Mouse (Mus musculus) layer of hippocampus, adult 11-12 months (tissue): Measurements from ENCODE around the gene Insr.
"Not testable (repeated sequence)": the region's sequence is repeated elsewhere in the genome, so short reads cannot be mapped to it uniquely, and the experiment has no call there.

ENCODE experiments used
- DNase-seq: peaks from one replicate; pipeline ENCODE4 v3.0.0; 2022; ENCODE audit warnings: low spot score

The Insr gene

GRCm38 (mm10) chr8:3230118-3231060 lies 49.0 kb downstream of the Insr start:
- no peak for DNase-seq

DNA sequence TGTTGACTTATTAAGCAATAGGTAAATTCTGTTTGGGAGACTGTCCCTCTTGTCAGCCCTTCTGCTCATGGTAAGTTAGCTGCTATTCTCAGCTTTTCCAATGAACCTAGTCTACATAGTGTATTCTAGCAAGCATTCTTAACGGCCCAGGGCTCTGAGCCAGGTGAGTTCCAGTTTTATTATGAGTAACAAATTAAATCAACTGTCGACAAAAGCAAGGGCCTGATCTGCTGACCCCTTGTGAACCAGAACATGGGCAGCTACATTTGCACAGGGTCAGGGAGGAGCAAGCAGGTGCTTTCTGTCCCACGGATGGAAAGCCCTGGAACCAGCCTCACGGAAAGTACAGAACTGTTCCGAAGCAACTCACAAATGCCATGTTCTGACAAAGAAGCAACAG lies 52.0 kb downstream of the Insr start:
- no peak for DNase-seq

- no peak for DNase-seq
Observed at GRCm38 (mm10) chr8:3225731-3226130, 53.7 kb downstream of the Insr start.

- DNase-seq, result no peak
Observed at GRCm38 (mm10) chr8:3225184-3225583, 54.2 kb downstream of the Insr start.

- no peak for DNase-seq
Observed at GRCm38 (mm10) chr8:3222636-3222965, 56.8 kb downstream of the Insr start.

DNA sequence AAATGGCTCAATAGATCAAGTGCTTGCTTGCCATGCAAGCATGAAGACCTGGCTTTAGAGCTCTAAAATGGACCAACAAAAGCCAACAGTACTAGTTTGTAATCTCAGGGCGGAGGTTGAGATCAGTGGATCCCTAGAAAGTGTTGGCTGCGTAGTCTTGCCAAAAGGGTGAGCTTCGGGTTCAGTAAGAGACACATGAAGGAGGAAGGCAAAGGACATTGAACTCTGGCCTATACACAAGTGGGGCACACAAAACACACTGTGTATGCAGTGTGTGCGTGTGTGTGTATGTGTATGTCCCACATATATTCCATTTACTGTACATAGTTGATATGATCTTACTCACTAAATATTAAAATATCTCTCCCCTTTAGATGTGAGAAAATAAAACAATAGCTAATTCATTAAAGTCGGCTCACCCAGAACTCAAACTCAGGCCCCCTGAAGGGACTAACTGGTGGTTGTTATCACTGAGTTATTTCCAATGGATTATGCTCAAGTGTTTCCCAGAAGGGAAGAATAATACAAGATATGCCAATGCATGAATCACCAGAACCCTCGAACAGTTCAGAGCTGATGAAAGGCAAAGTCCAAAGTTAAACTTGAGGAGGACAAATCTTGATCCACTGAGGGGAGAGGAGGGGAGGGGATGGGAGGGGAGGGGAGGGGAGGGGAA lies 57.3 kb downstream of the Insr start:
- DNase-seq, result no peak

DNA sequence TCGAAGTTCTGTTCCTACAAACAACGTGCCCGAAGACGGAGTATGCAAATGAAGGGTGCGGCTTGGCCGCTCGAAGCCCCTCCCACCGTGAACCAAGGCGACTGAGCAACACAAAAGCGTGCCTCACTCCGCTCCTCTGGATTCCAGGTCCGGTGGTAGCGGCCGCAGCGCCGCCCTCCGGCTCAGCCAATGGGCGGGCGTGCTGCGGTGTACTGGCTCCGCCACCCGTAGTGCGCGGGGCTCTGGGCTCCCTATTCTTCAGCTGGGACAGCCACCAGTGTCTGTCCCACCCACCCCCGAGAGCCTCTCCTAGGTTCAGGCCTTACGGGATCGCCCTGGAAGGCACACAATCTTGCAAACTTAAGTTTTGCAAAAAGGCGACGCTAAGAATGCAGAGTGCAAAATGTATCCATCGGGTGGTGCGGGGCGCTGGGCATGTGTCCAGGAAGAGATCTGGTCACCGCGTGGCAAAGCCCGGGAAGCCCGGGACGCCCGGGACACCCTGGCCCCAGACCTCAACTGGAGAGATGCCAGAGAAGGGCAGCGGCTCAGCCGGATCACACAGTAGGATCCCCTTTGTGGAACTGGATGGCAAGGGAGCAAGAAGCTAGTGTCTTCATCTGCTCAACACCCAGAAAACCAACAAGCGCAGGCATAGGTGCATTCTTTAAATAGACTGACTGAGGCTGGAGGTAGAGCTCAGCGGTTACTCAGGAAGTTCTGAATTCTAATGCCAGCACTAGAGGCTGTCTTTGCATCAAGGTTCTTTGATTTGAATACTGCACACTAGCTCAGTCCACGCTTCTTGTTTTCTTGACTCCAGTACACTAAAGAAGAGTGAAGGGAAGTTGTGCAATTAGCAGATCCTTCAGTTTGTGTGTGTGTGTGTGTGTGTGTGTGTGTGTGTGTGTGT lies 58.1 kb downstream of the Insr start:
- peak; percentile 86 for DNase-seq

GRCm38 (mm10) chr8:3220502-3220901 lies 58.9 kb downstream of the Insr start:
- no peak for DNase-seq

GRCm38 (mm10) chr8:3219921-3220411 lies 59.5 kb downstream of the Insr start:
- DNase-seq, result no peak

- DNase-seq, result no peak
Observed at GRCm38 (mm10) chr8:3219266-3219665, 60.2 kb downstream of the Insr start.

DNA sequence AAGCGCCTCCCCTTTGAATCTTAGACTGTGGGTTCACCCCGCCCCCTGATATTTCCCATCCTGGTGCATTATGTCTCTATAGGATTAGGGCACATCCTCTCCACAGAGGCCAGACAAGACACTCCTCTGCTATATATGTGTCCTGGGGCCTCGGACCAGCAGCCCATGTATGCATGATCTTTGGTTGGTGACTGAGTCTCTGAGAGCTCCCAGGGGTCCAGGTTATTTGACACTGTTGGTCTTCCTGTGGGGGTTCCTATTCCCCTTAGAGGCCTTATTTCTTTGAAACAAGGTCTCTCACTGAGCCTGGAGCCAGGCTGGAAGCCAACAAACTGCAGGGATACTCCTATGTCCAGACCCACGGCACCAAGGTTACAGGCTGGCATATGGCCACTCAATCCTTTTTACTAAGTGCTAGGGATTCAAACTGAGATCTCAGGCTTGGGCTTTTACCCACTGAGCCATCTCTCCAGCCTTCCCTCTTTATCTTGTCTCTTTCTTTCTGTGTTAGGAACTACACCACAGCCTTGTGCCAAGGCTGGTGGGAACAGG lies 62.8 kb downstream of the Insr start:
- no peak for DNase-seq

DNA sequence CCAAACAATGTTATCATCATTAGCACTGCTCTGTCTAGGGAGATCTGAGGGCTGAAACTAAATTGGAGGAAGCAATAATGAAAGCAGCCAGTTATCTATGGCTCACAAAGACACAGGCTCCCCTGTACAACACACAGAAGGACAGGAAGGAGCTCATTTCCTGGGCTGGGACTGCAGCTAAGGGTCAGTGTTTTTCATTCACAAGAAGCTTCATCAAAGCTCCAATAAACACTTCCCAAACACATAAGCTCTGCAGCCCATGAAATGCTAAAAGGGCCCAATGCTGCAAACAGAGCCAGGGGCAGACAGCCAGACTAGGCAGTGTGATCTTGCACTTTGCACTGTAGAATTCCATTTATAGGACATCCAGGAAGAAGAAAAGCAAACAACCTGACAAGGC lies 63.9 kb downstream of the Insr start:
- DNase-seq, result no peak

GRCm38 (mm10) chr8:3214601-3215000 lies 64.8 kb downstream of the Insr start:
- no peak for DNase-seq

DNA sequence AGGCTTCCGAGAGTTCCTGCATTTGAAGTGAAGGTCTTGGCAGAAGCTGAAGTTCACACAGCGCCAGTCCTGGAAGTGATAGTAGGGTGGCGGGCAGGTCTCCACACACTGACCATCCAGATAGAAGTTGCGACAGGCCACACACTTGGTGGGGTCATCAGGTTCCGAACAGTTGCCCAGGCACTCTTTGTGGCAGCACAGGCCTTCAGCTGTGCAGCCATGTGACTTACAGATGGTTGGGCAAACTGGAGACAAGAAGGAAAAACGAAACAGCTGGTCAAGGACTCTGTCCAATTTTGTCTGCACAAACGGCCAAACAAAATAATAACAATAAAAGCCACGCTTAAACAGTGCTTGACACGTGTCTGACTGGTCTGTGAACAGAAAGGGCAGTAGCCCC lies 68.0 kb downstream of the Insr start:
- peak; percentile 20 for DNase-seq

DNA sequence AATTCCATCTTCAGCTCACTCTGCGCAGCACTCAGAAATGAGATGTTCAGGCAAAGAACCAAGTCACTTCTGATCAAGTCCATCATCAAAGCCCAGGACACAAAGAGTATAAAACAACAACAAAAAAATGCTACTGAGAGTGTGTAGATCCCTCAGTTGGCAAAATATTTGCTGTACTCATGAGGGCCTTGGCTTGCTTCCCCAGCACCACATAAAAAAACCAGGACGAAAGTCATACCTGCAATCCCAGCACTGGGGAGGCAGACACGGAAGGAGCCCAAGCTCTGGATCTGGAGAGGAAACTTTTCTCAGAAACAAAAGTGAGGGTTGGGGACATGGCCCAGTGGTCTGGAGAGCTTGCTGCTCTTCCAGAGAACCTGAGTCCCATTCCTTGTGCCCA lies 69.5 kb downstream of the Insr start:
- no peak for DNase-seq

- no peak for DNase-seq
Observed at GRCm38 (mm10) chr8:3209268-3209667, 70.1 kb downstream of the Insr start.

- no peak for DNase-seq
Observed at GRCm38 (mm10) chr8:3208729-3209128, 70.7 kb downstream of the Insr start.

- no peak for DNase-seq
Observed at GRCm38 (mm10) chr8:3204758-3205443, 74.5 kb downstream of the Insr start.

GRCm38 (mm10) chr8:3202792-3203191 lies 76.6 kb downstream of the Insr start:
- no peak for DNase-seq

- DNase-seq, result not testable (repeated sequence)
Observed at GRCm38 (mm10) chr8:3194297-3194696, 85.1 kb downstream of the Insr start.

- no peak for DNase-seq
Observed at GRCm38 (mm10) chr8:3191006-3191405, 88.4 kb downstream of the Insr start.
